Mouse (Mus musculus) heart, postnatal 0 days (tissue): ENCODE data around the gene Gm3727. TPM values are rescaled to one million over a fixed set of nuclear protein-coding genes. Genes with fewer than 3 reads are reported as not detected.
"Not testable (repeated sequence)": the region's sequence is repeated elsewhere in the genome, so short reads cannot be mapped to it uniquely, and the experiment has no call there.

Experiments
- ATAC-seq: fragments of 200-750 bp; cut with Nextera tagmentation; 2 replicates; pipeline ENCODE4 v1.8.0; 2017; ENCODE audit warnings: low read depth, moderate number of reproducible peaks, moderate library complexity; ENCODE audit not compliant: insufficient read depth
- DNase-seq: peaks from one replicate; pipeline ENCODE4 v3.0.0-alpha.2; 2016; ENCODE audit warnings: low spot score
- H3K27ac ChIP-seq: fragments of 300-500 bp; sonication (generic); 2 replicates; pipeline ENCODE4 v1.5.1; 2014; ENCODE audit warnings: low read depth, mild to moderate bottlenecking
- H3K27me3 ChIP-seq: fragments of 300-500 bp; sonication (generic); 2 replicates; pipeline ENCODE4 v1.6.1; 2014; ENCODE audit warnings: low read length, mixed read lengths; ENCODE audit not compliant: control insufficient read depth, insufficient read depth
- H3K36me3 ChIP-seq: fragments of 300-500 bp; sonication (generic); replicated peaks from 2 replicates; pipeline ENCODE4 v1.6.1; 2014; ENCODE audit warnings: low read length, mixed read lengths; ENCODE audit not compliant: control insufficient read depth, insufficient read depth
- H3K4me1 ChIP-seq: fragments of 300-500 bp; sonication (generic); 2 replicates; pipeline ENCODE4 v1.6.1; 2014; ENCODE audit warnings: antibody characterized with exemption; ENCODE audit not compliant: control insufficient read depth, insufficient read depth
- H3K4me2 ChIP-seq: fragments of 300-500 bp; sonication (generic); 2 replicates; pipeline ENCODE4 v1.6.1; 2014; ENCODE audit warnings: low read depth, mild to moderate bottlenecking, low read length, moderate library complexity
- H3K4me3 ChIP-seq: fragments of 300-500 bp; sonication (generic); 2 replicates; pipeline ENCODE4 v1.5.1; 2014; ENCODE audit warnings: low read depth, low read length
- H3K9ac ChIP-seq: fragments of 300-500 bp; sonication (generic); replicated peaks from 2 replicates; pipeline ENCODE4 v1.6.1; 2014; ENCODE audit warnings: low read depth, low read length, mixed read lengths
- H3K9me3 ChIP-seq: fragments of 300-500 bp; sonication (generic); replicated peaks from 2 replicates; pipeline ENCODE4 v1.6.1; 2016; ENCODE audit warnings: low read length; ENCODE audit not compliant: control insufficient read depth
- CTCF ChIP-seq: IDR thresholded peaks from 2 replicates; pipeline ENCODE4 v1.5.1; 2016; ENCODE audit warnings: antibody characterized with exemption, control low read depth, low read depth
- WGBS: fragments of 180-500 bp; shearing (Covaris S2); extraction: QIAGEN DNeasy Blood & Tissue Kit; methylation state at CpG from one replicate; pipeline ENCODE4 v1.1.7; 2014; 5-methylcytosine and 5-hydroxymethylcytosine counted together
- polyA plus RNA-seq: library from polyadenylated mRNA; unstranded; fragments of >200 nt; fragmentation: Nextera tagmentation; extraction: Ambion mirVana; gene quantifications from 2 replicates; pipeline ENCODE4 v1.2.1, GENCODE M21; 2015
- total RNA-seq: library from RNA; depleted of rRNA; stranded (reverse); fragments of >200 nt; gene quantifications from 2 replicates; pipeline ENCODE4 v1.2.3, GENCODE M21; 2014; ENCODE audit warnings: low replicate concordance; rRNA removed

Gene Gm3727
- not detected in 2 replicates for total RNA-seq
- polyA plus RNA-seq = not detected in 2 replicates

- not testable (repeated sequence) for ATAC-seq, H3K4me1 ChIP-seq, H3K27ac ChIP-seq, H3K4me2 ChIP-seq, H3K9me3 ChIP-seq, H3K27me3 ChIP-seq, DNase-seq, H3K9ac ChIP-seq, H3K4me3 ChIP-seq, H3K36me3 ChIP-seq
- 60% methylated on average over 3 of the region's 3 CpGs for WGBS
Observed at GRCm38 (mm10) chr14:7264614-7265013, at the start of gene Gm3727. TSS of gene Gm3727 (minus strand) at chr14:7264714.

DNA sequence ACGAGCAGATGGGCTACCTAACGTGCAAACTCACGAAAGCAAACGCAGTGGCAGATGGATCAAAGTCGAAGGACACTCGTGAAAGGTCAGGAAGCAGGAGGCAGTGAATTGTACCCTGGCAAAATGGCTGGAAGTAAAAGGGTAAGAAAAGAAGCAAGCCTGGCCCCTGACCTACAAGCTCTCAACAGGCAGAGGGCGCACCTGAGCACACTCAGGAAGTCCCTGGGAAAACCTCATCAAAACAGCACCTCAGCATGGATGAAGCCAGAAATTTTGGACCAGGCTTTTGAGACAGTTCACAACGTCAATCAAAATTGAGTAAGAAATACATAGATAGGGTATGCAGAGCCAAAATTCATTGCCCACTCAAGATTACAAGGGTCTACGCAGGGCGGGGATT, 21.0 kb downstream of the Gm3727 start:
- TF ChIP-seq CTCF = peak; percentile 48
- H3K27ac ChIP-seq, H3K4me1 ChIP-seq, H3K27me3 ChIP-seq, H3K9me3 ChIP-seq, H3K4me3 ChIP-seq, H3K36me3 ChIP-seq, ATAC-seq, H3K9ac ChIP-seq, H3K4me2 ChIP-seq: not testable (repeated sequence)
- DNase-seq = peak; percentile 5
- 6% methylated on average over 5 of the region's 10 CpGs for WGBS

Other genes starting within 250 kb of the Gm3727 start
- gene Gm10406, start 237.3 kb downstream of the Gm3727 start, total RNA-seq = not detected in 2 replicates
- gene Gm10406, start 237.3 kb downstream of the Gm3727 start, polyA plus RNA-seq = 0.08 and 0.16 TPM in 2 replicates
- gene Gm3685, start 219.7 kb downstream of the Gm3727 start, total RNA-seq = not detected in 2 replicates
- gene Gm3685, start 219.7 kb downstream of the Gm3727 start, polyA plus RNA-seq = not detected in 2 replicates
- 2.4 TPM in 1 of 2 replicates, not detected in the other for gene Gm3696, start 164.1 kb downstream of the Gm3727 start, total RNA-seq
- gene Gm3696, start 164.1 kb downstream of the Gm3727 start, polyA plus RNA-seq = 0.37 and 0.70 TPM in 2 replicates
- gene Gm6676, start 139.3 kb downstream of the Gm3727 start, total RNA-seq = not detected in 2 replicates
- gene Gm6676, start 139.3 kb downstream of the Gm3727 start, polyA plus RNA-seq = not detected in 2 replicates
- 0.08 and 0.31 TPM in 2 replicates for gene Gm3512, start 90.2 kb downstream of the Gm3727 start, total RNA-seq
- 1.2 and 1.6 TPM in 2 replicates for gene Gm3512, start 90.2 kb downstream of the Gm3727 start, polyA plus RNA-seq
- gene Gm16434, start 70.2 kb downstream of the Gm3727 start, total RNA-seq = not detected in 2 replicates
- not detected in 2 replicates for gene Gm16434, start 70.2 kb downstream of the Gm3727 start, polyA plus RNA-seq
- gene Gm3739, start 50.3 kb upstream of the Gm3727 start, total RNA-seq = 0.23 and 0.34 TPM in 2 replicates
- 0.41 and 0.45 TPM in 2 replicates for gene Gm3739, start 50.3 kb upstream of the Gm3727 start, polyA plus RNA-seq
- gene Gm5797, start 67.7 kb upstream of the Gm3727 start, total RNA-seq = not detected in 2 replicates
- gene Gm5797, start 67.7 kb upstream of the Gm3727 start, polyA plus RNA-seq = not detected in 2 replicates
- gene Gm8374, start 100.4 kb upstream of the Gm3727 start, total RNA-seq = not detected in 2 replicates
- not detected in 2 replicates for gene Gm8374, start 100.4 kb upstream of the Gm3727 start, polyA plus RNA-seq
- not detected in 2 replicates for gene Gm3755, start 186.2 kb upstream of the Gm3727 start, total RNA-seq
- not detected in 2 replicates for gene Gm3755, start 186.2 kb upstream of the Gm3727 start, polyA plus RNA-seq
- gene Gm3752, start 219.0 kb upstream of the Gm3727 start, total RNA-seq = 0.11 TPM in 1 of 2 replicates, not detected in the other
- gene Gm3752, start 219.0 kb upstream of the Gm3727 start, polyA plus RNA-seq = 0.33 and 0.49 TPM in 2 replicates